Mouse (Mus musculus): ENCODE measurements around the gene Hmgb1. TPM values are rescaled to one million over a fixed set of nuclear protein-coding genes. Genes with fewer than 3 reads are reported as not detected.

Hmgb1 gene
- polyA plus RNA-seq, 1 experiment from 2014 or later, result 2,416 TPM

GRCm38 (mm10) chr5:149137447-149137846 is 46.8 kb downstream of the Hmgb1 start:
- no peak overlapping the region for H3K27ac ChIP-seq (replicated peaks; ENCODE audit: low read depth, low read length)
- H3K4me3 ChIP-seq (ENCODE audit: low read depth, low read length), result no peak overlapping the region
- DNase-seq (ENCODE audit: low spot score) (no peak), ATAC-seq (ENCODE audit: insufficient number of reproducible peaks, low FRiP score, low TSS enrichment, low read depth) (no peak)
- H3K9ac ChIP-seq (ENCODE audit: low read length), result no peak overlapping the region
- H3K9me3 ChIP-seq (ENCODE audit: control insufficient read depth, low read length), result no peaks in the 10 kb centered on the region
- H3K4me1 ChIP-seq (ENCODE audit: control insufficient read depth, insufficient read depth, low read length), result 0 out of 2 replicates have a peak, but pooled peaks cover 3% of the 10 kb centered on the region
- no peaks in the 10 kb centered on the region for H3K27me3 ChIP-seq (ENCODE audit: control insufficient read depth, insufficient read depth, low read length)
- 62% methylated on average over 3 of the region's 3 CpGs for WGBS
- H3K4me2 ChIP-seq (ENCODE audit: low read depth, severe bottlenecking), result no peak overlapping the region
- no peaks in the 10 kb centered on the region for H3K36me3 ChIP-seq (ENCODE audit: control insufficient read depth, insufficient read depth, low read length)

GRCm38 (mm10) chr5:149136933-149137365 is 47.3 kb downstream of the Hmgb1 start:
- WGBS, result 75% methylated on average over 4 of the region's 4 CpGs
- H3K4me3 ChIP-seq (ENCODE audit: low read depth, low read length), result no peak overlapping the region
- no peak overlapping the region for H3K4me2 ChIP-seq (ENCODE audit: low read depth, severe bottlenecking)
- H3K9ac ChIP-seq (ENCODE audit: low read length), result no peak overlapping the region
- no peaks in the 10 kb centered on the region for H3K36me3 ChIP-seq (ENCODE audit: control insufficient read depth, insufficient read depth, low read length)
- H3K9me3 ChIP-seq (ENCODE audit: control insufficient read depth, low read length), result no peaks in the 10 kb centered on the region
- H3K27ac ChIP-seq (replicated peaks; ENCODE audit: low read depth, low read length), result no peak overlapping the region
- H3K27me3 ChIP-seq (ENCODE audit: control insufficient read depth, insufficient read depth, low read length), result no peaks in the 10 kb centered on the region
- H3K4me1 ChIP-seq (ENCODE audit: control insufficient read depth, insufficient read depth, low read length), result 0 out of 2 replicates have a peak, but pooled peaks cover 5% of the 10 kb centered on the region
- ATAC-seq (ENCODE audit: insufficient number of reproducible peaks, low FRiP score, low TSS enrichment, low read depth), result no peak
- no peak for DNase-seq (ENCODE audit: low spot score)

- Histone ChIP-seq H3K36me3 (ENCODE audit: control insufficient read depth, insufficient read depth, low read length) (no peaks in the 10 kb centered on the region), H3K4me2 (ENCODE audit: low read depth, severe bottlenecking) (no peak overlapping the region), H3K9me3 (ENCODE audit: control insufficient read depth, low read length) (no peaks in the 10 kb centered on the region), H3K9ac (ENCODE audit: low read length) (no peak overlapping the region), H3K4me3 (ENCODE audit: low read depth, low read length) (no peak overlapping the region), H3K27ac (replicated peaks; ENCODE audit: low read depth, low read length) (no peak overlapping the region), H3K4me1 (ENCODE audit: control insufficient read depth, insufficient read depth, low read length) (peaks cover 8% of the 10 kb centered on the region; the same call in 1 of the 2 replicates), H3K27me3 (ENCODE audit: control insufficient read depth, insufficient read depth, low read length) (no peaks in the 10 kb centered on the region)
- WGBS, result 82% methylated on average over 10 of the region's 10 CpGs
- DNase-seq (ENCODE audit: low spot score) (no peak), ATAC-seq (ENCODE audit: insufficient number of reproducible peaks, low FRiP score, low TSS enrichment, low read depth) (no peak)
Observed at GRCm38 (mm10) chr5:149135455-149136354, 48.6 kb downstream of the Hmgb1 start.

GRCm38 (mm10) chr5:149134751-149135454 is 49.4 kb downstream of the Hmgb1 start:
- Histone ChIP-seq H3K27me3 (ENCODE audit: control insufficient read depth, insufficient read depth, low read length) (no peaks in the 10 kb centered on the region), H3K4me1 (ENCODE audit: control insufficient read depth, insufficient read depth, low read length) (peaks cover 9% of the 10 kb centered on the region; the same call in 1 of the 2 replicates), H3K36me3 (ENCODE audit: control insufficient read depth, insufficient read depth, low read length) (no peaks in the 10 kb centered on the region), H3K4me3 (ENCODE audit: low read depth, low read length) (no peak overlapping the region), H3K27ac (replicated peaks; ENCODE audit: low read depth, low read length) (no peak overlapping the region), H3K4me2 (ENCODE audit: low read depth, severe bottlenecking) (no peak overlapping the region), H3K9ac (ENCODE audit: low read length) (no peak overlapping the region), H3K9me3 (ENCODE audit: control insufficient read depth, low read length) (no peaks in the 10 kb centered on the region)
- no peak for DNase-seq (ENCODE audit: low spot score)
- ATAC-seq (ENCODE audit: insufficient number of reproducible peaks, low FRiP score, low TSS enrichment, low read depth), result no peak
- WGBS, result 81% methylated on average over 10 of the region's 10 CpGs

GRCm38 (mm10) chr5:149128473-149128872 is 55.8 kb downstream of the Hmgb1 start:
- Histone ChIP-seq H3K36me3 (ENCODE audit: control insufficient read depth, insufficient read depth, low read length) (no peaks in the 10 kb centered on the region), H3K27ac (replicated peaks; ENCODE audit: low read depth, low read length) (no peak overlapping the region), H3K4me3 (ENCODE audit: low read depth, low read length) (no peak overlapping the region), H3K9ac (ENCODE audit: low read length) (no peak overlapping the region), H3K27me3 (ENCODE audit: control insufficient read depth, insufficient read depth, low read length) (no peaks in the 10 kb centered on the region), H3K4me2 (ENCODE audit: low read depth, severe bottlenecking) (no peak overlapping the region), H3K9me3 (ENCODE audit: control insufficient read depth, low read length) (no peaks in the 10 kb centered on the region), H3K4me1 (ENCODE audit: control insufficient read depth, insufficient read depth, low read length) (peaks cover 9% of the 10 kb centered on the region; the same call in 1 of the 2 replicates)
- ATAC-seq (ENCODE audit: insufficient number of reproducible peaks, low FRiP score, low TSS enrichment, low read depth), result no peak
- DNase-seq (ENCODE audit: low spot score), result no peak
- 89% methylated on average over 15 of the region's 15 CpGs for WGBS

- 90% methylated on average over 6 of the region's 6 CpGs for WGBS
- Histone ChIP-seq H3K4me3 (ENCODE audit: low read depth, low read length) (no peak overlapping the region), H3K27me3 (ENCODE audit: control insufficient read depth, insufficient read depth, low read length) (no peaks in the 10 kb centered on the region), H3K4me1 (ENCODE audit: control insufficient read depth, insufficient read depth, low read length) (no peaks in the 10 kb centered on the region), H3K9ac (ENCODE audit: low read length) (no peak overlapping the region), H3K4me2 (ENCODE audit: low read depth, severe bottlenecking) (no peak overlapping the region), H3K9me3 (ENCODE audit: control insufficient read depth, low read length) (no peaks in the 10 kb centered on the region), H3K36me3 (ENCODE audit: control insufficient read depth, insufficient read depth, low read length) (no peaks in the 10 kb centered on the region), H3K27ac (replicated peaks; ENCODE audit: low read depth, low read length) (no peak overlapping the region)
- ATAC-seq (ENCODE audit: insufficient number of reproducible peaks, low FRiP score, low TSS enrichment, low read depth), result no peak
- no peak for DNase-seq (ENCODE audit: low spot score)
Observed at GRCm38 (mm10) chr5:149123795-149124194, 60.5 kb downstream of the Hmgb1 start.

GRCm38 (mm10) chr5:149119341-149119881 is 64.9 kb downstream of the Hmgb1 start:
- H3K36me3 ChIP-seq (ENCODE audit: control insufficient read depth, insufficient read depth, low read length), result no peaks in the 10 kb centered on the region
- ATAC-seq (ENCODE audit: insufficient number of reproducible peaks, low FRiP score, low TSS enrichment, low read depth), result no peak
- H3K27ac ChIP-seq (replicated peaks; ENCODE audit: low read depth, low read length), result no peak overlapping the region
- no peaks in the 10 kb centered on the region for H3K9me3 ChIP-seq (ENCODE audit: control insufficient read depth, low read length)
- no peaks in the 10 kb centered on the region for H3K27me3 ChIP-seq (ENCODE audit: control insufficient read depth, insufficient read depth, low read length)
- no peak overlapping the region for H3K9ac ChIP-seq (ENCODE audit: low read length)
- H3K4me2 ChIP-seq (ENCODE audit: low read depth, severe bottlenecking), result no peak overlapping the region
- no peak overlapping the region for H3K4me3 ChIP-seq (ENCODE audit: low read depth, low read length)
- 94% methylated on average over 16 of the region's 16 CpGs for WGBS
- H3K4me1 ChIP-seq (ENCODE audit: control insufficient read depth, insufficient read depth, low read length), result peaks cover 9% of the 10 kb centered on the region; the same call in 1 of the 2 replicates
- no peak for DNase-seq (ENCODE audit: low spot score)

- Histone ChIP-seq H3K27ac (replicated peaks; ENCODE audit: low read depth, low read length) (no peak overlapping the region), H3K36me3 (ENCODE audit: control insufficient read depth, insufficient read depth, low read length) (no peaks in the 10 kb centered on the region), H3K9me3 (ENCODE audit: control insufficient read depth, low read length) (no peaks in the 10 kb centered on the region), H3K27me3 (ENCODE audit: control insufficient read depth, insufficient read depth, low read length) (no peaks in the 10 kb centered on the region), H3K4me3 (ENCODE audit: low read depth, low read length) (no peak overlapping the region), H3K4me1 (ENCODE audit: control insufficient read depth, insufficient read depth, low read length) (peaks cover 9% of the 10 kb centered on the region; the same call in 1 of the 2 replicates), H3K4me2 (ENCODE audit: low read depth, severe bottlenecking) (no peak overlapping the region), H3K9ac (ENCODE audit: low read length) (no peak overlapping the region)
- ATAC-seq (ENCODE audit: insufficient number of reproducible peaks, low FRiP score, low TSS enrichment, low read depth) (no peak), DNase-seq (ENCODE audit: low spot score) (no peak)
- 50% methylated on average over 7 of the region's 7 CpGs for WGBS
Observed at GRCm38 (mm10) chr5:149117815-149118547, 66.3 kb downstream of the Hmgb1 start.

Data from limb, embryonic 11.5 days (tissue).